Mouse (Mus musculus) midbrain, embryonic 16.5 days (tissue): Measurements from ENCODE around the gene Dnaaf1. TPM values are rescaled to one million over a fixed set of nuclear protein-coding genes. Genes with fewer than 3 reads are reported as not detected.

Experiments used
- ATAC-seq: fragments of 200-750 bp; cut with Nextera tagmentation; 2 replicates; pipeline ENCODE4 v1.8.0; 2017; ENCODE audit warnings: moderate TSS enrichment
- H3K27ac ChIP-seq: fragments of 300-500 bp; sonication (generic); 2 replicates; pipeline ENCODE4 v1.5.1; 2014; ENCODE audit warnings: mild to moderate bottlenecking, low read length, mixed read lengths
- H3K27me3 ChIP-seq: fragments of 300-500 bp; sonication (generic); 2 replicates; pipeline ENCODE4 v1.6.1; 2014; ENCODE audit warnings: low read depth, low read length, mixed read lengths; ENCODE audit not compliant: control insufficient read depth, insufficient read depth
- H3K36me3 ChIP-seq: fragments of 300-500 bp; sonication (generic); 2 replicates; pipeline ENCODE4 v1.6.1; 2014; ENCODE audit warnings: mild to moderate bottlenecking, low read length, moderate library complexity, mixed read lengths; ENCODE audit not compliant: control insufficient read depth, insufficient read depth
- H3K4me1 ChIP-seq: fragments of 300-500 bp; sonication (generic); 2 replicates; pipeline ENCODE4 v1.6.1; 2014; ENCODE audit warnings: mild to moderate bottlenecking, low read length, mixed read lengths; ENCODE audit not compliant: control insufficient read depth, insufficient read depth
- H3K4me2 ChIP-seq: fragments of 300-500 bp; sonication (generic); 2 replicates; pipeline ENCODE4 v1.6.1; 2014; ENCODE audit warnings: mild to moderate bottlenecking, low read length, mixed read lengths
- H3K4me3 ChIP-seq: fragments of 300-500 bp; sonication (generic); 2 replicates; pipeline ENCODE4 v1.5.1; 2014; ENCODE audit warnings: low read depth, mild to moderate bottlenecking, low read length, moderate library complexity, mixed read lengths
- H3K9ac ChIP-seq: fragments of 300-500 bp; sonication (generic); 2 replicates; pipeline ENCODE4 v1.6.1; 2014; ENCODE audit warnings: low read depth, low read length, mixed read lengths
- H3K9me3 ChIP-seq: fragments of 300-500 bp; sonication (generic); replicated peaks from 2 replicates; pipeline ENCODE4 v1.6.1; 2014; ENCODE audit warnings: mild to moderate bottlenecking, low read length, mixed read lengths; ENCODE audit not compliant: control insufficient read depth, poor library complexity, severe bottlenecking
- WGBS: fragments of 180-500 bp; shearing (Covaris S2); extraction: QIAGEN DNeasy Blood & Tissue Kit; methylation state at CpG from one replicate; pipeline ENCODE4 v1.1.7; 2014; 5-methylcytosine and 5-hydroxymethylcytosine counted together
- polyA plus RNA-seq: library from polyadenylated mRNA; unstranded; fragments of >200 nt; fragmentation: Nextera tagmentation; extraction: Ambion mirVana; gene quantifications from 2 replicates; pipeline ENCODE4 v1.2.1, GENCODE M21; 2015

The Dnaaf1 gene
- polyA plus RNA-seq, 1 experiment from 2014 or later, result 0.83 TPM

- ATAC-seq, result no peak
Observed at GRCm38 (mm10) chr8:119623061-119623460, 48.0 kb downstream of the Dnaaf1 start.

GRCm38 (mm10) chr8:119623744-119624143 lies 48.7 kb downstream of the Dnaaf1 start:
- no peaks in the 10 kb centered on the region for H3K36me3 ChIP-seq
- ATAC-seq, result no peak
- H3K9ac ChIP-seq, result no peak overlapping the region
- WGBS, result 84% methylated on average over 1 of the region's 1 CpGs
- H3K4me2 ChIP-seq, result no peak overlapping the region
- no peak overlapping the region for H3K4me3 ChIP-seq
- H3K27ac ChIP-seq, result no peak overlapping the region
- H3K27me3 ChIP-seq, result no peaks in the 10 kb centered on the region
- no peaks in the 10 kb centered on the region for H3K9me3 ChIP-seq
- H3K4me1 ChIP-seq, result no peaks in the 10 kb centered on the region

More at GRCm38 (mm10) chr8:119623061-119623460, 48.0 kb downstream of the Dnaaf1 start:
- no peak overlapping the region for H3K4me3 ChIP-seq
- H3K27ac ChIP-seq, result no peak overlapping the region
- WGBS, result 87% methylated on average over 8 of the region's 8 CpGs
- no peaks in the 10 kb centered on the region for H3K27me3 ChIP-seq
- no peak overlapping the region for H3K9ac ChIP-seq
- no peaks in the 10 kb centered on the region for H3K4me1 ChIP-seq
- no peaks in the 10 kb centered on the region for H3K9me3 ChIP-seq
- H3K36me3 ChIP-seq, result no peaks in the 10 kb centered on the region
- no peak overlapping the region for H3K4me2 ChIP-seq

GRCm38 (mm10) chr8:119624916-119625315 lies 49.9 kb downstream of the Dnaaf1 start:
- no peak overlapping the region for H3K4me2 ChIP-seq

GRCm38 (mm10) chr8:119625788-119626187 lies 50.8 kb downstream of the Dnaaf1 start:
- H3K9me3 ChIP-seq, result no peaks in the 10 kb centered on the region
- 80% methylated on average over 22 of the region's 22 CpGs for WGBS
- H3K4me3 ChIP-seq, result no peak overlapping the region
- H3K27ac ChIP-seq, result no peak overlapping the region
- no peak overlapping the region for H3K4me2 ChIP-seq
- H3K9ac ChIP-seq, result no peak overlapping the region
- ATAC-seq, result no peak
- no peaks in the 10 kb centered on the region for H3K4me1 ChIP-seq
- H3K27me3 ChIP-seq, result no peaks in the 10 kb centered on the region
- no peaks in the 10 kb centered on the region for H3K36me3 ChIP-seq

More at GRCm38 (mm10) chr8:119624916-119625315, 49.9 kb downstream of the Dnaaf1 start:
- Histone ChIP-seq H3K9me3 (no peaks in the 10 kb centered on the region), H3K36me3 (no peaks in the 10 kb centered on the region), H3K27ac (no peak overlapping the region), H3K9ac (no peak overlapping the region), H3K4me3 (no peak overlapping the region), H3K4me1 (no peaks in the 10 kb centered on the region), H3K27me3 (no peaks in the 10 kb centered on the region)
- no peak for ATAC-seq
- 90% methylated on average over 7 of the region's 7 CpGs for WGBS

GRCm38 (mm10) chr8:119627199-119627598 lies 52.2 kb downstream of the Dnaaf1 start:
- Histone ChIP-seq H3K27ac (no peak overlapping the region), H3K9ac (no peak overlapping the region), H3K4me3 (no peak overlapping the region), H3K27me3 (no peaks in the 10 kb centered on the region), H3K9me3 (no peaks in the 10 kb centered on the region), H3K36me3 (no peaks in the 10 kb centered on the region), H3K4me1 (no peaks in the 10 kb centered on the region; the same call in 1 of the 2 replicates), H3K4me2 (no peak overlapping the region)
- WGBS, result 83% methylated on average over 7 of the region's 7 CpGs
- ATAC-seq, result no peak

- no peaks in the 10 kb centered on the region for H3K9me3 ChIP-seq
Observed at GRCm38 (mm10) chr8:119627613-119628359, 52.8 kb downstream of the Dnaaf1 start.

GRCm38 (mm10) chr8:119630841-119631240 lies 55.8 kb downstream of the Dnaaf1 start:
- Histone ChIP-seq H3K9me3 (no peaks in the 10 kb centered on the region), H3K4me3 (no peak overlapping the region), H3K36me3 (no peaks in the 10 kb centered on the region), H3K4me1 (peaks cover 4% of the 10 kb centered on the region; the same call in 1 of the 2 replicates), H3K27ac (no peak overlapping the region), H3K27me3 (peaks cover 9% of the 10 kb centered on the region; the same call in 1 of the 2 replicates), H3K4me2 (no peak overlapping the region), H3K9ac (0 out of 2 replicates have a peak overlapping the region, but pooled peaks have one; percentile 6)
- ATAC-seq, result no peak
- 33% methylated on average over 3 of the region's 3 CpGs for WGBS

More at GRCm38 (mm10) chr8:119627613-119628359, 52.8 kb downstream of the Dnaaf1 start:
- no peak overlapping the region for H3K27ac ChIP-seq
- no peak for ATAC-seq
- H3K4me2 ChIP-seq, result no peak overlapping the region
- no peak overlapping the region for H3K9ac ChIP-seq
- WGBS, result 46% methylated on average over 10 of the region's 10 CpGs
- no peaks in the 10 kb centered on the region; the same call in 1 of the 2 replicates for H3K4me1 ChIP-seq
- H3K4me3 ChIP-seq, result no peak overlapping the region
- no peaks in the 10 kb centered on the region for H3K27me3 ChIP-seq
- H3K36me3 ChIP-seq, result no peaks in the 10 kb centered on the region

- 91% methylated on average over 9 of the region's 9 CpGs for WGBS
- H3K4me1 ChIP-seq, result peaks cover 4% of the 10 kb centered on the region; the same call in 1 of the 2 replicates
- no peak overlapping the region for H3K4me3 ChIP-seq
- no peak for ATAC-seq
- no peak overlapping the region for H3K4me2 ChIP-seq
- H3K9ac ChIP-seq, result no peak overlapping the region
- H3K27ac ChIP-seq, result no peak overlapping the region
- H3K36me3 ChIP-seq, result no peaks in the 10 kb centered on the region
- H3K9me3 ChIP-seq, result no peaks in the 10 kb centered on the region
- H3K27me3 ChIP-seq, result peaks cover 9% of the 10 kb centered on the region; the same call in 1 of the 2 replicates
Observed at GRCm38 (mm10) chr8:119632246-119632645, 57.2 kb downstream of the Dnaaf1 start.

- no peak overlapping the region for H3K4me2 ChIP-seq
- no peak overlapping the region for H3K9ac ChIP-seq
- no peaks in the 10 kb centered on the region for H3K36me3 ChIP-seq
- no peak overlapping the region for H3K4me3 ChIP-seq
- no peak overlapping the region for H3K27ac ChIP-seq
- peaks cover 9% of the 10 kb centered on the region; the same call in 1 of the 2 replicates for H3K27me3 ChIP-seq
- no peaks in the 10 kb centered on the region for H3K9me3 ChIP-seq
- H3K4me1 ChIP-seq, result peaks cover 4% of the 10 kb centered on the region; the same call in 1 of the 2 replicates
- 52% methylated on average over 29 of the region's 29 CpGs for WGBS
- no peak for ATAC-seq
Observed at GRCm38 (mm10) chr8:119632909-119633308, 57.9 kb downstream of the Dnaaf1 start.
